In genomic region chr8:83178228-83178742, GRCm38 (mm10) we compare ENCODE assay signal across 9 mouse cellular contexts. TPM values are rescaled to one million over a fixed set of nuclear protein-coding genes. Genes with fewer than 3 reads are reported as not detected.
DNase-seq lines count a peak whose midpoint lies in the region; ATAC-seq and TF ChIP-seq lines count a peak whose summit lies in the region.
"Had no signal": no experiment of that assay in that cellular context is flagged by ENCODE, and none has a peak within 500 bp of the region (broad histone marks: within the 10 kb centered on the region; RNA-seq: fewer than 3 reads in every experiment).

No protein-coding gene starts in this region.

- DNase-seq in kidney, adult 2 months, result peak; percentile 23
- no peak for DNase-seq in kidney, adult 9 months
- peak; percentile 45 for DNase-seq in embryonic facial prominence, embryonic 11.5 days (ENCODE audit: low spot score)
- DNase-seq in thymus, postnatal 25 days, result no peak
- no peak for DNase-seq in frontal cortex, adult 2 months (ENCODE audit: extremely low spot score in 1 of 2, low spot score in 1 of 2)

- TF ChIP-seq POLR2A in kidney, adult 2 months (IDR thresholded peaks at IDR 0.05; ENCODE audit: low read depth, low read length), result no peak

- no peak; the same call in 1 of the 2 replicates for TF ChIP-seq CTCF in kidney, adult 2 months (conservative IDR thresholded peaks at IDR 0.05; ENCODE audit: insufficient read depth, insufficient read length, low read depth, low read length)

- H3K9me3 ChIP-seq in embryonic facial prominence, embryonic 11.5 days (replicated peaks; ENCODE audit: control insufficient read depth, low read length), result no peaks in the 10 kb centered on the region
- H3K9me3 ChIP-seq in intestine, embryonic 16.5 days (ENCODE audit: control insufficient read depth, low read length), result no peaks in the 10 kb centered on the region

- no peak overlapping the region for H3K4me3 ChIP-seq in kidney, adult 2 months (ENCODE audit: insufficient read depth, low read depth, low read length)
- no peak overlapping the region for H3K4me3 ChIP-seq in embryonic facial prominence, embryonic 11.5 days (ENCODE audit: low read depth, low read length)
- no peak overlapping the region for H3K4me3 ChIP-seq in intestine, embryonic 16.5 days (ENCODE audit: low read length)
- no peak overlapping the region for H3K4me3 ChIP-seq in macrophage (ENCODE audit: inconsistent target)

- no peaks in the 10 kb centered on the region for H3K36me3 ChIP-seq in kidney, adult 2 months (ENCODE audit: control insufficient read depth, insufficient read depth, low read length)
- H3K36me3 ChIP-seq in embryonic facial prominence, embryonic 11.5 days (replicated peaks; ENCODE audit: control insufficient read depth, insufficient read depth, low read depth, low read length), result no peaks in the 10 kb centered on the region
- no peaks in the 10 kb centered on the region for H3K36me3 ChIP-seq in intestine, embryonic 16.5 days (ENCODE audit: control insufficient read depth, insufficient read depth, low read length)
- H3K36me3 ChIP-seq in macrophage (ENCODE audit: inconsistent target), result no peaks in the 10 kb centered on the region

- no peak overlapping the region for H3K27ac ChIP-seq in kidney, adult 2 months (ENCODE audit: insufficient read depth, low read depth, low read length)
- no peak overlapping the region for H3K27ac ChIP-seq in embryonic facial prominence, embryonic 11.5 days (replicated peaks; ENCODE audit: low read depth, low read length)
- H3K27ac ChIP-seq in intestine, embryonic 16.5 days (ENCODE audit: low read length), result peak overlapping the region; percentile 57
- 0 out of 2 replicates have a peak overlapping the region, but pooled peaks have one; percentile 12 for H3K27ac ChIP-seq in macrophage

- WGBS in kidney, adult 2 months, result 7% methylated on average over 9 of the region's 9 CpGs
- 10% methylated on average over 9 of the region's 9 CpGs for WGBS in embryonic facial prominence, embryonic 11.5 days
- WGBS in intestine, embryonic 16.5 days, result 11% methylated on average over 9 of the region's 9 CpGs
- WGBS in macrophage (ENCODE audit: missing documents), result 34% methylated on average over 9 of the region's 9 CpGs

- H3K9ac ChIP-seq in embryonic facial prominence, embryonic 11.5 days (replicated peaks; ENCODE audit: low read length), result no peak overlapping the region
- no peak overlapping the region for H3K9ac ChIP-seq in intestine, embryonic 16.5 days (ENCODE audit: low read depth, low read length)

- peaks cover 100% of the 10 kb centered on the region for H3K79me2 ChIP-seq in macrophage (ENCODE audit: inconsistent target)

- no peaks in the 10 kb centered on the region for H3K27me3 ChIP-seq in kidney, adult 2 months (replicated peaks; ENCODE audit: control insufficient read depth, insufficient read depth, low read length)
- no peaks in the 10 kb centered on the region for H3K27me3 ChIP-seq in embryonic facial prominence, embryonic 11.5 days (ENCODE audit: control insufficient read depth, insufficient read depth, low read length)
- no peaks in the 10 kb centered on the region for H3K27me3 ChIP-seq in intestine, embryonic 16.5 days (replicated peaks; ENCODE audit: control insufficient read depth, insufficient read depth, low read length)

- no peak overlapping the region for H3K4me2 ChIP-seq in embryonic facial prominence, embryonic 11.5 days (ENCODE audit: low read depth, low read length)
- 0 out of 2 replicates have a peak overlapping the region, but pooled peaks have one; percentile 8 for H3K4me2 ChIP-seq in intestine, embryonic 16.5 days (ENCODE audit: low read depth, low read length)

- no peak for ATAC-seq in embryonic facial prominence, embryonic 11.5 days (replicated peaks; ENCODE audit: insufficient number of reproducible peaks, low FRiP score, low TSS enrichment, low read depth)
- ATAC-seq in intestine, embryonic 16.5 days, result peak; percentile 86
- ATAC-seq in inflammation-experienced regulatory T-cells, adult 6 months, result no peak

- no peaks in the 10 kb centered on the region; the same call in 1 of the 2 replicates for H3K4me1 ChIP-seq in kidney, adult 2 months (ENCODE audit: control insufficient read depth, insufficient read depth, low read length)
- H3K4me1 ChIP-seq in embryonic facial prominence, embryonic 11.5 days (ENCODE audit: control insufficient read depth, insufficient read depth, low read length), result no peaks in the 10 kb centered on the region
- peaks cover 33% of the 10 kb centered on the region for H3K4me1 ChIP-seq in intestine, embryonic 16.5 days (ENCODE audit: control insufficient read depth, insufficient read depth, low read length)

RNA-seq across cellular contexts. Expression of gene Gm10645, which starts 12.3 kb away (rescaled TPM):
- polyA plus RNA-seq in kidney, adult 2 months (2012; rRNA removed), result 0.19 and 0.25 TPM in 2 replicates
- polyA plus RNA-seq in embryonic facial prominence, embryonic 11.5 days (2014; fragmentation: Nextera tagmentation; extraction: Ambion mirVana), result 2.7 and 3.5 TPM in 2 replicates
- polyA plus RNA-seq in intestine, embryonic 16.5 days (2015; fragmentation: Nextera tagmentation; extraction: Ambion mirVana), result 0.43 and 1.0 TPM in 2 replicates
- 1 to 10 TPM in 20 of 26 experiments, under 1 TPM in 4, not detected in 2; 0.79 to 4.2 (median 1.5) TPM for total RNA-seq in macrophage (2018; cell fraction: chromatin; rRNA removed)
- total RNA-seq in macrophage (2018; cell fraction: cytosol; rRNA removed), result 1 to 10 TPM in 13 of 26 experiments, under 1 TPM in 13; 0.51 to 2.0 (median 1.0) TPM
- total RNA-seq in macrophage (2018; cell fraction: nucleus; rRNA removed), result 1 to 10 TPM in 23 of 26 experiments, under 1 TPM in 1, not detected in 2; 0.71 to 4.9 (median 2.6) TPM
- 0.42 to 1.4 TPM (median 0.69 TPM) in 3 replicates for polyA plus RNA-seq in macrophage (2018)
- polyA plus RNA-seq in inflammation-experienced regulatory T-cells, adult 6 months (2017; shearing (Covaris generic)), result not detected
- 3.6 and 3.8 TPM in 2 replicates for polyA plus RNA-seq in frontal cortex, adult 2 months (2012; rRNA removed)
- total RNA-seq: heart, postnatal 14 days had no signal

RNA-seq across cellular contexts. Expression of gene Tbc1d9, which starts 13.1 kb away (rescaled TPM):
- polyA plus RNA-seq in kidney, adult 2 months (2012; rRNA removed), result 3.8 and 5.1 TPM in 2 replicates
- 6.4 and 7.1 TPM in 2 replicates for polyA plus RNA-seq in embryonic facial prominence, embryonic 11.5 days (2014; fragmentation: Nextera tagmentation; extraction: Ambion mirVana)
- polyA plus RNA-seq in intestine, embryonic 16.5 days (2015; fragmentation: Nextera tagmentation; extraction: Ambion mirVana), result 1.3 and 1.6 TPM in 2 replicates
- total RNA-seq in macrophage (2018; cell fraction: chromatin; rRNA removed), result 10 to 100 TPM; 30.5 to 77.0 (median 60.9) TPM
- 10 to 100 TPM; 40.0 to 66.0 (median 47.5) TPM for total RNA-seq in macrophage (2018; cell fraction: cytosol; rRNA removed)
- 100 to 1,000 TPM in 2 of 26 experiments, 10 to 100 TPM in 24; 44.0 to 112 (median 68.3) TPM for total RNA-seq in macrophage (2018; cell fraction: nucleus; rRNA removed)
- polyA plus RNA-seq in macrophage (2018), result 25.9 to 34.3 TPM (median 30.4 TPM) in 3 replicates
- under 1 TPM in 2 of 3 experiments, not detected in 1; 0.18 to 0.20 TPM for polyA plus RNA-seq in inflammation-experienced regulatory T-cells, adult 6 months (2017; shearing (Covaris generic))
- polyA plus RNA-seq in frontal cortex, adult 2 months (2012; rRNA removed), result 61.8 and 62.4 TPM in 2 replicates

Comparison
In these comparisons a context has a peak if more than half of its experiments do, and no peak if none do; other contexts are left out.
1. DNase-seq: peak in kidney, adult 2 months (single experiment) and embryonic facial prominence, embryonic 11.5 days (single experiment); none in kidney, adult 9 months (single experiment), thymus, postnatal 25 days (single experiment) and frontal cortex, adult 2 months (0 of 2).
2. H3K27ac ChIP-seq: peak in intestine, embryonic 16.5 days (single experiment) and macrophage (single experiment); none in kidney, adult 2 months (single experiment) and embryonic facial prominence, embryonic 11.5 days (single experiment).